Mouse (Mus musculus) mature B cell (primary cell): ENCODE results near the gene Plekhg3.

Source experiments
- in situ Hi-C: fragments of 300-500 bp; cut with MboI; formaldehyde crosslinking; loops from 2 replicates; pipeline ENCODE4 v1.14.3; 2019

Gene Plekhg3

DNA sequence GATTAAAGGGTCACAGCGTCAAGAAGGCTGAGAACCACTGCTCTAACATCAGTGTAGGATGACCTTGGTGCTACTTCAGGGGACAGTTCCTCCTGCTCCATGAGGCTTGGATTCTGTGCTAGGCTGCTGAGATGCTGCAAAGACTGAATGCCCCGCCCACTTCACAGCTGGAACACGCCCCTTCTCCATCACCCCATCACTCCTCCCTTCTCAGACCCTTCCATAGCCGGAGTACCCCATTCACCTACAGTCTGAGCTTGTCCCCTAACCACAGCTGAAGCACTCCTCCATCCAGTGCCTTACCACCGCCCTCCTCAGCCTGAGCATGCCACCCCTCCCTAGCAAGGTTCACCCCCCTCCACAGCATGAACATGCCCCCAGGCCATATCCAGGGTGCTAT lies 89.2 kb downstream of the Plekhg3 start:
- in situ Hi-C loops: no loop called here

DNA sequence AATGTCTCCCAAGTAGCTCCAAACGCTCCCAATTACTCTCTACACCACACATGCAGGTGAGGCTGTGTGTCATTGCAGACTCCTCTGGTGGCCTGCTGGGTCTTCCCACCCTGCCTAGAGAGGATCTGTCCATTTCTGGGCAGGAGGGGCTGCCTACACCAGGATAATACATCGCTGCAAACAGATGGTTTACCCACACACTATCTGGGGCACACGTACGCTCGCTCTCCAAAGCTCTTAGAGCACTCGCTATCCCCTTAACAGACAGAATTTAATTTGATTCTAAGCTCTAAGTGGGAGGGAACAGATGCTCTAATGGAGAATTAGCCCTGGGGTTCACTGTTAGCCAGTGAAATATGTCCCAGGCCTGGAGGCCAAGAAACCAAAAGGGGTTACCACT lies 92.7 kb downstream of the Plekhg3 start:
- in situ Hi-C loops: no loop called here
